Mouse (Mus musculus): ENCODE measurements at regions not wholly inside any gene's neighbourhood (a gene's known extent, or its start where the extent isn't known, plus 50 kb on each side); places are given as distances from the start of the nearest gene placed in this dataset.

DNA sequence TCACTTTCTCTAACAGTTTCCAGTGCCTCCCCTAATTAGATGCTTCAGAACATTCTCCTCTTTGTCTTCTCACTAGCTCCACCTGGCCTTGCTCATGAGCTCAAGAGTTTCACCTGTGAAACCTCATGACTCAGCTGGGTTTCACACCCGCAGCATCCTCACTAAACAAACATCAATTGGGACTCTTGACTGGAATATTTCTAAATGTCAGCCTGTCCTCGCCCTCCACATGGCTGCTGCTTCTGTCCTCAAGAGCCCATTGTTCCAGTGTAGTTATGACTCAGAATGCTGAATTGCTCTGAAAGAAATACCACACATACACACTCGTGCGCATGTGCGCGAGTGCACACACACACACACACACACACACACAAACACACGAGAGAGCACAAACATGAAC lies 407.2 kb downstream of the Prss52 start:
- DNase-seq (ENCODE audit: low spot score in 2 of 2): no peak

DNA sequence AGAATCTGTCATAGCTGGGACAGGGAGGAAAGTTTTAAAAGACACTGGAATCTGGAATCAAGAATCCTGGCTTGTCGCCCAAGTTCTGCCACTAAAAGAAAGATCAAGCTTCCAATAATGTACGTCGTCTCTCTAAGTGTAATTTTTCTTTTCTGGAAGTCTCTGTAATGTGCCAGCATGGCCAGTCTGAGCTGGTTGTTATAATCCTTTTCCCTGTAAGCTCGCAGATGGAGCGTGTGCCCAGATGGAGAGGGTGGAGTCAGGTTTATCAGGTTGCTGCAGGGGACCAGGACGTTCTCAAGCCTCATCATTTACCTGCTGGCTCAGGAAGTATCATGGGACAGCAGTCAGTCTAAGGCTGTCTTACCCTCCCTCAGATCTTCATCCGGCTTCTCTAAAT lies 408.6 kb downstream of the Prss52 start:
- DNase-seq (ENCODE audit: low spot score in 2 of 2): no peak

DNA sequence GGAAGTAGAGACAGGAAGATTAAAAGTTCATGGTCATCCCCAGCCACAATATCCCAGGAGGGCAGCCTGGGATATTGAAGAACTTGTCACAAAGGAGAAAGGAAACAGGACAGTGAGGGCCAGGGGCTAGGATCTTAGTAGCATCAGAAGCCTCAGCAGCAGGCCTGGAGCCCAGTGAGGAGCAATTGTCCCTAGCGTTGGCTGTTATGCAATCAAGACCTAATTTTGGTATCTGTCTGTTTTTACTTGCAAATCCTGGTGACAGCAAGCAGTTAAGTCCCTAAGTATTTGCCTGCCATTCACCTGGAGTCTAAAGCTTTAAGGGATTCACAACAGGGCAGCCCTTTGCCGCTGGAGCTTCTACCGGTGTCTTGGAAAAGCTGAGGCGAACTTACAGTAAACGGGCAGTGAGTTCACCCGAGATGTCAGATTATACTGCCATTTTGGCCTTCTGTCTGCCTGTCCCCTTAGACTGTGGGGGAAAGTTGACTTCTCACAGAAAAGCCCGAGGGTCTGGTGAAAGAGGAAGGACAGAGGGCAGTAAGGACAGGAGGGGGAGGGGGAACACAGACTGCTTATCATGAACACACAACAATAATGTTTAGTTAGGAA lies 413.6 kb downstream of the Prss52 start:
- no peak for DNase-seq (ENCODE audit: low spot score in 2 of 2)

DNA sequence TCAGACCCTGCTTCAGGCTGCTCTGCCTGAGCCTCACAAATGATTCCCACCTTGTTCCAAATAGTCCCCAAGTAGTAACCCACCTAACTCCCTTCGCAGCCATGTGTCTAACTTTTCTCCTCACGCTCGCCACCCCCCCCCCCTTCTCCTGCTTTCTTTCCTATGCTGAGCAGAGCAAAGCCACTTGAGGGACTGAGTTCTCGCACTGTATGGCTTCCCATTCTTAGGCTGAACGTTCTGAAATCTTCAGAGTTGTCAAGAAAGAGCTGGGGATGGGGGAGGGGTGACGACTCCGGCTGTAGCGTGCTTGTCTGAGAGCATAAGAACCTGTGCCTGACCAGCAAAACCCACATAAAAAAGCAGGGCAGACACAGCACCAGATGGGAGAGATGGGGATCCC lies 420.6 kb downstream of the Prss52 start:
- no peak for DNase-seq (ENCODE audit: low spot score in 2 of 2)

DNA sequence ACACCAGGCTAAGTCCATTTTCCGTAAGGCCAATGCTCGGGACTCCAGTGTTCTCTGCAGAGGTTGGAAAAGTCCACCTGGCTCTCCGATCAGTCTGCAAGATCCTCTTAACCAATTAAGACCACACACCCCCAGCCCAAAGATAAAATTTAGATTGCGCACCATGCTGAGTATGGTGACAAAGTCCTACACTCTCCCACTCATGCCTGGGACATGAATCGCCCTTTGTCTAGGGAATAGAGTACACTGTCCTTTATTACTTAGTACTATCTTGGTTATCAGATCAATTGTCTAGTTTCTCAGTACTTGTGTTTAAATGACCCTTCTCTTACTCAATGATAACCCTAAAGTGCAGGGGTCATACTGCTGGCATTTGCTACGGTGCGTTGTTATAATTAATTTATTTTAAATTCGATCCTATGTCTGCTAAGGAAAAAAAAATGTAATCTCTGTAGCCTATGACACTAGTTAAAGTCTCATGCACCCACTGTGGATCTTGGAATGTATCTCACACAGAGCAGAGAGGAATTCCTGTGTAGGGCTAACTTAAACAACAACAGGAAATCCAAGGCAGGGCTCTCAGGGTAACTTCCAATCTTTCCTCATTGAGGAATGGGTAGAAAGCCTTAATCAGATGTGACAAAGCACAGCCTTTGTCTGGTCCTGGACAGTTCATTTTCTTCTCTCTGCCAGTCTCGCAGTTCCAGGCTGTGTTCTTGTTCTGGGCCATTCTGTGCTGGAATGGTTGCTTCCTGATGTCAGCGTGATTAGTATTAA lies 421.4 kb downstream of the Prss52 start:
- no peak for DNase-seq (ENCODE audit: low spot score in 2 of 2)

DNA sequence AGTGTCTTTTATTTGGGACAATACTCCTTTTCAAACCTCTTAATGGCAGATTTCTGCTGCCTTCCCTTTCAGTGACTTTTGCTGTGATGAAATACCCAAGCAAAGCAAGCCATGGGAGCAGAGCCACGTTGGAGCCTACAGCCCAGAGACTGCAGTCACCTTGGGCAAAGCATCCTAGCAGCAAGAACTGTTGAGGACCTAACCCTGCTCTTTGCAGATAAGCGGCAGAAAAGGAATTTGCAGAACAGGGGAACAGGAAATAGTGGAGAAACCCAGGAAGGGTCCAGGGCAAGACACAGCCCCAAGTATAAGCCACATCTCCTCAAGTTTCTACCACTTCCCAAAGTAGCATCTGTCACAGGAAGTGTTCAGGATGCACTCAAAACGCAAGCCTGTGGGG lies 426.5 kb downstream of the Prss52 start:
- no peak for DNase-seq (ENCODE audit: low spot score in 2 of 2)

DNA sequence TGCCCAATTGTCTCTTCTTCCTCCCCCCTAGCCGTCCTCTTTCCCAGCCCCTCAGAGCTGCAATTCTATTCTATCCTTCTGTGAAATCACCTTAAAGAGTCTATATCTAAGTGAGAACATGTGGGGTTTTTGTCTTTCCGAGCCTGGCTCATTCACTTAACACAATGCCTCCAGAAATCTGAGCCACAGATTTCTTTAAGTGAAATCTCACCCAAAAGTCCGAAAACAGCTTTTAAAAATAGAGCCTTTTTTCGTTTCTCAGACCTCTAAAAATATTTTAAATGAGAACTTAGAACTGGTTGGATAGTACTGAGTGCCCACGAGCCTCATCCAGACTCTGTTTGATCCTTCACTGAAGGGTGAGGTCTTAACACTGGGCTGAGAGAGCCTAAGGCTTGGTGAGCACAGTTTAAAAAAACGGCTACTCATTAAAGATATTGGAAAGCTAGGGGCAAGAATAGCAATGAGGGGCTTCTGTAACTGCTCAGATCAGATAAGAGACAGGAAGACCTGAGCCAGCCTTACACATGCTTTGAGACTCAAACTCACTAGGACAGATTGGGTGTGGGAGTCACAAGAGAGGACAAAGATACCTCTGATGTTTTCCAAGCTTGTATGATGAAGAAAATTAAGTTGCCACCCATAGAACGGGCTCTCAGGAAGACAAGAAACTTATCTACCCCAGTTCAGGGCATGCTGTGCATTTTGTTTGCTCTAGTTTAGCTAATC lies 427.3 kb downstream of the Prss52 start:
- DNase-seq (ENCODE audit: low spot score in 2 of 2): no peak

DNA sequence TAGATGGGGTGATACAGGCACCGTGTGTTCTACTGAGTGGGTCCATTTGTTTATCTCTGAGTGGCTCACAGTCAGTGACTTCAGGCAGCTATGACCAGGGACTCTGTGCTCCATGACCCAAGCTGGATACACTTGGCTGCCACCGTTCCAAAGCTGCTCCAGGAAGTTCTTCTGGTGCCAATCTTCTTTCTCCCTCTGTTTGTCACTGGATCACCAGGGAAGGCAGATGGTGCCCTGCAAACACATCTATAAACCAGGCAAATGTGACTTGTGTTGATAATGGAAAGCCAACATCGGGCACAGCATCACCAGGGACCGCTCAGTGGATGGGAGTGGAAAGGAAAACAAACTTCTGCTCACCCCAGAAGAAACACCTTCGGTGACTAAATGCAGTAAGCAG lies 428.3 kb downstream of the Prss52 start:
- no peak for DNase-seq (ENCODE audit: low spot score in 2 of 2)

DNA sequence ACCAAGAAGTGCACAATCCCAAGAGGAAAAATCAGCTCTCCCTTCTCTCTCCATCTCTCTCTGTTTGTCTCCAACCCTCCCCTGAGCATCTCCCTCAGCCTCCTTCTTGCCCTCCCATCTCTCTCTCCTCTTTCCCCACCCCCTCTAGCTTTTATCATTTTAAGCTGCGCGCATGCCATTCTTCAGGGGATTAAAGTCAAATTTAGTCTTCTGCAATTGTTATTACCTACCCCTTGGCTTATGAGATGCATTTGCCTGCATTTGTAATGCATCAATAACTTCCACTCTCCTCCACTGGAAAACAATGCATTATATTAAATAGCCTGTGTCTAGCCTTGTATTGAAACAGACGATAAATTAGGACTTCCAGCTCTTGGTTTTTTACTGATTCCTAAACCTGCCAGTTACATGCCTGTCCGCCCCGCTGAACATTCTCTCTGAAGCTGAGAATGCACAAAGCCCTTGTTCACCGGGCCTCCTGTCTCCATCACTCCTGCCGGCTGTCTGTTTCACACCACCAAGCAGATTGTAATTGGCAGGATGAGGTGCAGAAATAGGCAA lies 429.6 kb downstream of the Prss52 start:
- no peak for DNase-seq (ENCODE audit: low spot score in 2 of 2)

DNA sequence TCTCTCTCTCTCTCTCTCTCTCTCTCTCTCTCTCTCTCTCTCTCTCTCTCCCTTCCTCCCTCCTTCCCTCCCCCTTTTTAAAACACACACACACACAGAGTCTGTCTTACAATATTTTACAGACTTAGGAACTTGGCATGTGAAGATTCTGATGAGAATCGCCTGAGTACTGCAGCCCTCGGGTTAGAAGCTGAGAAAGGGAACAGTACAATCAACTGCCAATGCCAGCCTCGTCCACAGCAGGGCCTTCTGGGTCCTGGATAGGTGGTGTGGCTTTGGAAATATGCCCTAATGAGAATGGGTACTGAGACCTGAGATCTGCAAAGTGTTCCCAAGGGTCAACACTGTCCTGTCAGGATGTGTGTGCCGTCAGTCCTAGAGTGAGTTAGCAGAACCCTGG lies 430.1 kb downstream of the Prss52 start:
- no peak for DNase-seq (ENCODE audit: low spot score in 2 of 2)

DNA sequence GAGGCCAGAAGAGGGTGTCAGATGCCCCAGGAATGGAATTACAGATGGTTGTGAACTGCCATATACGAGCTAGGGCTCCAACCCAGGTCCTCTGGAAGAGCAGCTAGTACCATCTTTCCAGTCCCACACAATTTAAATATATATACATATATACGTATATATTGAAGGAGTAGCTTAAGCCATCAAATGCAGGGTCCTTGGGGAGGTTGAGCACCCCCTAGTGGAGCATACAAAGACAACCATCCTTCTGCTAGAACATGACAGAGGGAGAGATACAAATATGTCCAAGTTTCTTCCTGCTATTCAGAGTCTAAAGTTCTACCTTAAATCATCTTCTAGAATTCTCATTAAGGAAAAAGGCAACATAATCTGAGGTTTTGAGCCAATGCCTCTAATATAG lies 435.4 kb downstream of the Prss52 start:
- DNase-seq (ENCODE audit: low spot score in 2 of 2): no peak

DNA sequence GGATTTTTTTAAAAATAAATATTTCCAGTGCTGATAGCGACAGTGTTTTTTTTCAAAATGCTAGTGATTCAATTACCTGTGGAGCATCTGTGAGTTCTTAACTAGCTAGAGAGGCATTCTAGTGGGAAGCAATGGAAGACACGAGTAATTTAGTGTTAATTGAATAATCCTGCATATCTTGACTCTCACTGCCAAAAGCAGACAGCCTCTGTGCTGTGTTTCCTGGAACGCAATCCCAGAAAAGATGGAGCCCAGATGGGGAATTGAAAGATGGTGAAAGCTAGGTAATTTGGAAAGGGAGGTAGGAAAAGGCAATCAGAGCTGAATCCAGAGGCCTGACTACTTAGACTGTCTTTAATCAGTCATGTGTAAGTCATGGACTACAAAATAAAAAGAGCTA lies 441.0 kb downstream of the Prss52 start:
- DNase-seq (ENCODE audit: low spot score in 2 of 2): no peak

DNA sequence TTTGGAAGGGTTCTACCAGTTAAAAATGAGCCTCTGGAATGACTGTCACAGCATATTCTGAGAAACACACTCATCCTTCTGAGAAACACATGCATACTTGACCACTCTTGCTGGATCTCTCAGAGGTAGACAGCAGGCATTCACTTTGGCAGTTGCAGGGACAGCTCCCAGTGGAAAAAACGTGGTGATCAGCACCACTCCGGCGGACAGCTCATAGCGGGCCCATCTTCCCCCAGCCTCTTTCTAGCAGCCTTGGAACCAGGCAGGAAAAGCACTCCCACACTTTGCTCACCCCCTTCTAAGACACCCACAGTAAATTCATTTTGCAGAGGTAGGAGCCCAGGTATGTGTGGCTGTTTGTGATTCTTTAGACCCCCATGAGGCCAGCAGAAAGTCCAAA lies 442.7 kb downstream of the Prss52 start:
- no peak for DNase-seq (ENCODE audit: low spot score in 2 of 2)

DNA sequence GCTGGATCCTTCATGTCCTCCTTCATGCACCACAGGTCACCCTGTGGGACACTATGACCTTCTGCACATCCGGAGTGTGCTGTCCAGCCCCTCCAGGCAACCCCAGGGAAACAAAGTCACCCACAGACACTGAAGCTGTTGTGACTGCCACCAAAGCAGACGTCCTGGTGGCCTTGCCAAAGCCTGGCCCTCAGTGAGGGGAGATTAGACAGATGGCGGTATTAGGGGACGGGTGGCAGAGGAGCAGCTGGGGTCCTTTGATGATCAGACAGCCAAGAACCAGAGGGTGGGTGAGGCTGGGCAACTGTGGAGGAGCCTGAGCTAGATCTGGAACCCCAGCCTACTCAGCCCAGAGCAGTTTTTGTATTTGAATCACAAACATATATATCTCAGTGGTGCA lies 448.9 kb downstream of the Prss52 start:
- DNase-seq (ENCODE audit: low spot score in 2 of 2): no peak

DNA sequence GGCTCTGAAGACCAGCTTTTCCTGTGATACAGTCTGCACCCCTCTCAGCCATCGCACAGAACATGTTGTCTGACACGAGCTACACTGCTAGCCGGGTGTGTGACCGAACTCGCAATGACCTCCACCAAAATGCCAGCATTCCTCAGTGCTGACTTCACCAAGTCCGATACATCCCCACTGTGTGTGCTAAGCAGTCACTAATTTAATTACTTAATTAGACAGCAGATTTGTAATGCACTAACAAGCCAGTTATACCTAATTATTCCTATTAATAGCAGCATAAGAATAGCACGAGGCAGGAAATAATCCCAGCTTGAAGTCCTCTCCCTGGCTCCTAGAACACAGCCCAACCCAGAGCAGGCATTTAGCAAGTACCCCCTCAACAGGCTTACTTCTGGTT lies 452.0 kb downstream of the Prss52 start:
- DNase-seq (ENCODE audit: low spot score in 2 of 2): no peak

DNA sequence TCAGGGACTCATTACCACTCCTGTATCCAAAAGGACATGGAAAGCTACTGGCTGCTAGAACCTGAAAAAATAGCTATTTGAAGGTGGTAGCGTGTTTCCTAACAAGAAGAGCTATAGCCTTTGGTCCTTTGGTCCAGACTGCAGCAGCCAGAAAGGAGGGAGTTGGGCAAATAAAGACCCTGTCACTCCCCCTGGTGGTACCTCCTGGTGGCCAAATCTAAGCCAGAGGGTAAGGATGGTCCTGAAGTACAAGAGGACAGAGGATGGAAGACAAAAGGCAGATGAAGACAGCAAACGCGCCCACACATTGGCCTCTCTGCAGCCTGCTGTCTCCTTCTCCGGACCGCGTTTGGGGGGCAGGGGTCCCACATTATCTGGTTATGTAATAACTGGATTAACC lies 453.4 kb downstream of the Prss52 start:
- no peak for DNase-seq (ENCODE audit: low spot score in 2 of 2)

DNA sequence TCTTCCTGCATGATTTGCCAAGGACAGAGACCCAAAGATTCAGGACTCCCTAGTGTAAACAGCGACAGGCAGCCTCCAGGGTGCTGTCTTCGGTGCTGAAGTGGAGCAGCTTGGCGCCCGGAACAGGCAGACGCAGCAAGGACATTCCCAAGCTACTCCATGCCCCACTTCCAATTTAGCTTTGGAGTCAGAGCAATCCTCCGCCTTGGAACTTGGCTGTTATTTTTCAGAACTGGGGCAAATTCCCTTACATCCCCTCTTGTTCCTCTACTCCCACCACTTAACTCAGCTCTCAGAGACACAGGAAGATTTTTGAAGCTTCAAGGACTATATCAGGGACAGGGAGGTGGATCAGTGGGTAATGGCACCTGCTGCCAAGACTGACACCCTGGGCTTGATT lies 464.6 kb downstream of the Prss52 start:
- DNase-seq (ENCODE audit: low spot score in 2 of 2): no peak

DNA sequence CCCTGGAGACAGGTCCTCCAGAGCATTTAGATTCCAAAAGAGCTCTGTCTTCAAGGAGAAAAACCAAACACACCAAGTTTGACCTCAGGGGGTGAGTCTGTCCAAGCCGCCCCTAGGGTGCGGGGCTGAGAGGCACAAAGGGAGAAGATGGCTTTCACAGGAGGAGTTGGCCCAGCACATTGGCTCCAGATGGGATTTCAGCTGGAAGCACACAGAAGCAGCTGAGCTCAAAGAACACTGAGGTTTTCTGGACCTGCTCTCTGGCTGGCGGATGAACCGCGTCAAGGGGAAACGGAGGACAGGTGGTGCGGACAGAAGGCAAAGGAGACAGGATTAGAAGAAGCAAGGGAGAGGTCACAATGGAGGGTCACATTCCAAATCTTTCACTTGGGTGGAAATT lies 466.9 kb downstream of the Prss52 start:
- DNase-seq (ENCODE audit: low spot score in 2 of 2): no peak

DNA sequence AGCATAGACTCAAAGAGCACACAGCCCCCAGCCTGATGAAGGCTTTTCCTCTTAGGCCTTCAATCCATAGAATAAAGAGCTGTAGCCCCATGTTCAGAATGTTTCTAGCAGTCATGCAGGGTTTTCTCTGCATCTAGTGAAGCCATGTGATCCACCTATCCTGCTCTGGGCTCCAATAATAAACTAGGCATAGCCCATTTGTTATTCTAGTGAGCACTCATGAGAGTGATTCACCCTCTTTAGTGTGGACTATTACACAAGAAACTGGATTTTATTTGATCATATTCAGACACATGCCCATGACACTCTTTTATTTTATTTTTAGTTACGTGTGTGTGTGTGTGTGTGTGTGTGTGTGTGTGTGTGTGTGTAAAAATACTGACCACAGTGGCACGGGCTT lies 468.7 kb downstream of the Prss52 start:
- DNase-seq (ENCODE audit: low spot score in 2 of 2): no peak

DNA sequence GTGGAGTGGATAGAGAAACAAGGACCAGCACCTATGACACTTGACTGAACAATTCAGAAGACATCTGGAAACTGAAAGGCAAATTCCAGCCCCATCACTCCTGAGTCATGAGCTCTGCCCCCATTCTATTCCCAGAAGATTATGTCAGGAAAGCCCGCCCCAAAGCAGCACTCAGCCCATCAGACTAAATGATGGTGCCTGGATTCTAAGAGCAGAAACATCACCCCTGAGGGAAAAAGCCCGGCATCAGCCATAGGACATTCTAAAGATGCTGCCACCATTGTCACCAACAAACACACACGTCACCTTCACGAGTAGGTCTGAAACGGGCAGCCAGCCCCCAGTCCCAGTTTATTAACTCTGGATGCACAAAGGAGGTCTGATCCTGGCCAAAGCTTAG lies 469.7 kb downstream of the Prss52 start:
- no peak for DNase-seq (ENCODE audit: low spot score in 2 of 2)

DNA sequence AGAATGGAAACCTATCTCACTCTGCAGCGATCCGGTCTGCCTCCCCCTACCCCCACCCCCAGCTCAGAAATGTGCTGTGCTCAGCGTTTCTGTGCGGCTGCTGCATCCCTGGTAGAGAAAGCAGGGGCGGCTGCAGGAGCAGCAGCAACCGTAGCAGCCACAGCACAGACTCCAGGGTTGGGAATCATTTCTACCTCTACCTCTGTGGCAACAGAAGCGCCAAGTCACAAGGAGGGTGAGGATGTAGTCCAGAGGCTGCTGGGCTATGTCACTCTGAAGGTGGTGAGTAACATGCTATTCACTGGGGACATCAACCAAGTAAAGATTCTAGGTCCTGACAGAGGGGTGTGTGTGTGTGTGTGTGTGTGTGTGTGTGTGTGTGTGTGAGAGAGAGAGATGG lies 470.2 kb downstream of the Prss52 start:
- DNase-seq (ENCODE audit: low spot score in 2 of 2): no peak

DNA sequence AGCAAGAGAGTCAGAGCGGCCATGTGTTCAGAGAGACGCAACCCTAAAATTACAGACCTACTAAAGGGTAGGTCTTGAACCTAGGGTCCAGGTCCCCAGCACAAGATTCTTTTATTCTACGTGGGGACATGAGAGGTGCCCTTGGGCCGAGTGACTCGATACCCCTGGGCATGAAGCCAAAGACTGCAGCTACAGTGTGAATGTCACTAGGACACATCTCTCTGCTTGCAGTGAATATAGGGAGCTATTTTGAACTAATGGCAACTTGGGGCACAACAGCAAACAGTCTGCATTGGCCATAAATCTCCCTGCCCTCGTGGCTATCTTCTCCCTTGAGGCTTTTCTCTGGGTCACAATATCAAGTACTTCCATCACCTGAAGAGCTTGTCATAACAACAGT lies 470.7 kb downstream of the Prss52 start:
- no peak for DNase-seq (ENCODE audit: low spot score in 2 of 2)

DNA sequence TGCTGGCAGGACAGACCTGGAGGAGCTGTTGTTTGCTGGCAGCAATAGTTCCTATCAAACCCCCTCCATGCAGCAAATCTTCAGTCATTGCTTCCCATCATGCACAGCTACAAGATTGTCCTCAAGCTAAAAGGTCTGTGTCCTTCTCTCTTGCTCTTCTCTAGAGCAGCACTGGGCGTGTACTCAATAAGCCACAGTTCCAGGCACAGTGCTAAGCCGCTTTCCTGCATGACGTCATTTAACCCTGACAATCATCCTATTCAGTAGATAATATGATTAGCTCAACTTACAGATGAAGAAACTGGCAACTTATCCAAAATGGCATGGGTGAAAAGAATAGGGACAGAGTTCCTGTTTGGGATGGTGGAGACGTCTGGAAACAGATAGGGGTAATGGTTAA lies 471.9 kb downstream of the Prss52 start:
- no peak for DNase-seq (ENCODE audit: low spot score in 2 of 2)

Measured in natural killer cell, adult 2 months (primary cell).